In the genomic region with DNA sequence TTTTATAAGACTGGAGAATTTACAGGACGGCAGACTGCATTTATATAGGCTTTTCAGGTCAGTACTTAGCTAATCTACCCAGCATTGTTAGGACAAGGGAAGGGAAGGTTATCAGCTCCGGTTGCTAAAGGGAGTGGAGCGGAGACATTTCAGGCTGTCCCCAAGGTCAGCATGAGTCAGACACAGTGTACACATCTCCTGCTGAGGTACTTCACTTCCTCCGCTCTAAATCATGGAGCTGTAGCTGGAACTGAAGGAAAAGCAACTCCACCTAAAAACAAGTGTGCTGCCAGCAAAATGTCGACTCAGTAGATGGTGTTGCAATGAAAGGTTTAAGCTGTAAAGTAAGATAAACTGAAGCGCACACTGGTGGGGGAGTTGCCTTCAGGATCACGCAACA, we compare ENCODE assay signal across 10 mouse cellular contexts. TPM values are rescaled to one million over a fixed set of nuclear protein-coding genes. Genes with fewer than 3 reads are reported as not detected.
DNase-seq lines count a peak whose midpoint lies in the region; ATAC-seq and TF ChIP-seq lines count a peak whose summit lies in the region.
"Had no signal": no experiment of that assay in that cellular context is flagged by ENCODE, and none has a peak within 500 bp of the region (broad histone marks: within the 10 kb centered on the region; RNA-seq: fewer than 3 reads in every experiment).

No protein-coding gene starts in this region.

- peak overlapping the region; percentile 51 for H3K27ac ChIP-seq in lung, embryonic 14.5 days (ENCODE audit: low read depth)
- H3K27ac ChIP-seq: hindbrain, embryonic 10.5 days had no signal

- no peaks in the 10 kb centered on the region for H3K36me3 ChIP-seq in C2C12 (ENCODE audit: control insufficient read depth, insufficient read depth)
- no peaks in the 10 kb centered on the region for H3K36me3 ChIP-seq in lung, embryonic 14.5 days (ENCODE audit: insufficient read depth)
- H3K36me3 ChIP-seq: hindbrain, embryonic 10.5 days had no signal

- peak; percentile 7 for DNase-seq in embryo, embryonic 10.5 days (ENCODE audit: low spot score)
- DNase-seq in embryo, embryonic 11 days: no peak
- DNase-seq in heart, adult 8-10 months (ENCODE audit: low spot score): peak; percentile 30
- DNase-seq in lung, embryonic 14.5 days: peak; percentile 55
- DNase-seq in cerebellum, adult 8-10 months: no peak
- DNase-seq in gastrocnemius, postnatal 36 days: no peak
- DNase-seq in thymus, adult 18-20 months: no peak
- DNase-seq: cerebellum, adult 9-11 months had no signal

- no peaks in the 10 kb centered on the region for H3K9me3 ChIP-seq in lung, embryonic 14.5 days (ENCODE audit: low read depth, low read length)
- H3K9me3 ChIP-seq: hindbrain, embryonic 10.5 days had no signal

- H3ac ChIP-seq in C2C12 (ENCODE audit: control insufficient read depth, insufficient read length, low read depth): no peak overlapping the region

- intact Hi-C loops in gastrocnemius, postnatal 36 days (cut with DNase I): no loop called here

- peak; percentile 59; the same call in 1 of the 2 replicates for ATAC-seq in lung, embryonic 14.5 days (ENCODE audit: insufficient read depth)

- no peak overlapping the region for H3K4me2 ChIP-seq in lung, embryonic 14.5 days

- H3K79me3 ChIP-seq in C2C12 (ENCODE audit: low read depth): no peaks in the 10 kb centered on the region

- TF ChIP-seq CTCF in C2C12 (IDR thresholded peaks at IDR 0.05; ENCODE audit: control insufficient read depth, insufficient read depth, insufficient read length): no peak
- no peak for TF ChIP-seq CTCF in lung, embryonic 14.5 days (IDR thresholded peaks at IDR 0.05; ENCODE audit: low read depth)

- H3K4me3 ChIP-seq in C2C12 (ENCODE audit: insufficient read depth, poor library complexity, severe bottlenecking): no peak overlapping the region
- no peak overlapping the region for H3K4me3 ChIP-seq in lung, embryonic 14.5 days (ENCODE audit: low read depth, low read length)
- H3K4me3 ChIP-seq: hindbrain, embryonic 10.5 days had no signal

- no peaks in the 10 kb centered on the region for H3K27me3 ChIP-seq in C2C12 (ENCODE audit: control insufficient read depth, insufficient read depth, insufficient read length)
- no peaks in the 10 kb centered on the region for H3K27me3 ChIP-seq in lung, embryonic 14.5 days (ENCODE audit: insufficient read depth, low read length)

- WGBS in lung, embryonic 14.5 days: 14% methylated on average over 7 of the region's 7 CpGs

- no peaks in the 10 kb centered on the region for H3K79me2 ChIP-seq in C2C12 (ENCODE audit: control insufficient read depth, insufficient read depth)

- no peaks in the 10 kb centered on the region for H3K4me1 ChIP-seq in lung, embryonic 14.5 days (ENCODE audit: insufficient read depth)

- no peak overlapping the region for H3K9ac ChIP-seq in lung, embryonic 14.5 days

TF ChIP-seq in C2C12, 6 proteins besides CTCF, POLR2A, EP300 and RAD21:
- TF ChIP-seq CEBPB (IDR thresholded peaks at IDR 0.05; ENCODE audit: low read depth) (peak; percentile 45), MAX (IDR thresholded peaks at IDR 0.05) (no peak), MYOD1 (IDR thresholded peaks at IDR 0.05; ENCODE audit: control insufficient read depth, insufficient read length, low read depth) (no peak), USF1 (IDR thresholded peaks at IDR 0.05; ENCODE audit: low read depth) (no peak)
TF ChIP-seq in C2C12: peak in this region for 1.

RNA-seq across cellular contexts. Expression of gene Baiap2l1, which starts 36.2 kb away (rescaled TPM):
- 18.9 TPM for polyA plus RNA-seq in C2C12 (2012; fragmentation: generic; extraction: Trizol)
- 10 to 100 TPM in 1 of 4 experiments, 1 to 10 TPM in 3; 6.4 to 10.6 (median 8.3) TPM for total RNA-seq in heart, adult 8-10 months (2022)
- 7.5 and 8.1 TPM in 2 replicates for polyA plus RNA-seq in lung, embryonic 14.5 days (2014; fragmentation: Nextera tagmentation; extraction: Ambion mirVana)
- total RNA-seq in gastrocnemius, postnatal 36 days (2021): under 1 TPM; 0.51 to 0.52 TPM

Comparison
In these comparisons a context has a peak if more than half of its experiments do, and no peak if none do; other contexts are left out.
1. DNase-seq: peak in embryo, embryonic 10.5 days (single experiment), heart, adult 8-10 months (single experiment) and lung, embryonic 14.5 days (single experiment); none in embryo, embryonic 11 days (single experiment), cerebellum, adult 8-10 months (single experiment), gastrocnemius, postnatal 36 days (0 of 2) and thymus, adult 18-20 months (0 of 2).
2. RNA of gene Baiap2l1, which starts 36.2 kb away (total RNA-seq): 6.4 to 10.6 TPM in heart, adult 8-10 months; 0.51 to 0.52 TPM in gastrocnemius, postnatal 36 days; every median in the first group is over 4 times any median in the second.